Mouse (Mus musculus): Measurements from ENCODE around the gene Trip10.

Gene Trip10

DNA sequence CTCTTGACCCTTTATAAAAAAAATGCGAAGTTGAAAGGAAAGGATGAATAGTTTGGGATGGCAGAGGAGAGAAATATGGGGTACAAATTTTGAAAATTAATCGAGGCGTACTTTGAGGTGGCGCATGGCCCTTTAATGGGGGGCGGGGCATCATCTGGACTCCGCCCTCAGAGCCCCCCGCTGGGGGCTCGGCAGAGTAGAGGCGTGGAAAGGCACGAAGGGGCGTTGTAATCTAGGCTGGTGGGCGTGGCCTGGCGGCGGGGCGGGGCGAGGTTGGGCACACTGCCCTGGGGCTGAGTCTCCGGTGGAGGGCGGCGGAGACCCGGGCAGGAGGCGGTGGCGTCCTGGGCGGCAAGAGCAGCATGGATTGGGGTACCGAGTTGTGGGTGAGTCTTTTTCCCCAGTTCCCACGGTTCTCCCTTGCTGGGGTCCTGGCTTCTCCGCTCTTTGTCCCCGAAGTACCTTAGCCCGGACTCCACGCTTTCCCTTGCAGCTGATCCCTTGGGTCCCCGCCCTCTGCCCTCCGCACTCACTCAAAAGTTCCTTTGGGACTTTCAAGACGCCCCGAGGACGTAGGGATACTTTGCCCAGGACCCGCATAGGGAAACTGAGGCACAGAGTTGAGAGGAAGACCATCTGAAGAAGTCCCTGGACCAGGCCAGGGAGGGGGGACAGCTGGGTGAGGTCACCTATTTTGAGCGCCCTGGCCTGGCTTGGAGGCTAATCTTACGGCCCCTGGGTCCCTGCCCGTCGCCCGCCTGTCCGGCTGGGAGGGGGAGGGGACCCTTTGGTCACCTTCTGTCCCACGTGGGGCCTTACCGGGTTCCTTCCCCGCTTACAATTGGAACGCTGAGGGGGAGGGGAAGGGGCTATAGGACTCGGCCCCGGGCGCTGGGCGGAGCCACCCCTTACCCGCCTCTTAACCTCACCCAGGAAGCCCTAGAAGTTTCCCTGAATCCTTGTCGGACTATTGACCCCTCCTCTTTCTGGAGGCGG, at the start of gene Trip10:
TSS of gene Trip10 (plus strand) at position 270 of the 996 bp plus-strand sequence.
- DNase-seq (ENCODE audit: low spot score), result peak; percentile 99

DNA sequence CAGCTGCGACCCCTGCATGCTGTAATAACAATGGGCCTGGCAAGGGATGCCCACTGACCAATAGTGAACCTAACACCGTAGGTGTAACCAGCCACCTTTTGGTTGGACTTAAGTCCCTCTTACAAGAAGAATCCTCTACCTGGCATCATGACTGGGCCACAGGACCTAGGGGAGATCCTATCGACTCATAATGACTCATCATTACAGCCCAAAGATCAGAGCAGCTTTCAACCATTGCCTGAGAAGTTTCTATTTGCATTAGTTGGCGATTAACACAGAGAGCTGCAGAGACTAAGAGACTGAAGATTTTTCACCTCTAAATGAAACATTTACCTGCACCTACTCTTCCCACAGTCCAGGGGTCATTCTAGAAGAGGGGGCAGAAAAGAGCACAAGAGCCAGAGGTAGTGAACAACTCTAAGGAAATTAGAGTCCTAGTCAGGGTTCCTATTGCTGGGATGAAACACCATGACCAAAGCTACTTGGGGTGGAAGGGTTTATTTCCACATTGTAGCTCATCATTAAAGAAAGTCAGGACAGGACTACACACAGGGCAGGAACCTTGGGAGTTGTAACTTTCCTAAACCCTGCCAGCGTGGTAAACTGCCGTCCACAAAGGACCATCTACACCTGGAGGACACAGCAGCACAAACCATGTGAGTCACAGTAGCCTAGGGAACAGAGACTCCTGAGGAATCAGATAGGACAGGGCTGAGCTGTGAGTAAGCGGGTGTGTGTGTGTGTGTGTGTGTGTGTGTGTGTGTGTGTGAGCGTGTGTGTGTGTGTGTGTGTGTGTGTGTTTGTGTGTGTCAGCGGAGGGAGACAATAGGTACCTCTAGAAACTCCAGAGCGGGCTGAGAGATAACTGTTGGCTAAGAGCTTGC, 47.2 kb upstream of the Trip10 start:
- DNase-seq (ENCODE audit: low spot score), result no peak

DNA sequence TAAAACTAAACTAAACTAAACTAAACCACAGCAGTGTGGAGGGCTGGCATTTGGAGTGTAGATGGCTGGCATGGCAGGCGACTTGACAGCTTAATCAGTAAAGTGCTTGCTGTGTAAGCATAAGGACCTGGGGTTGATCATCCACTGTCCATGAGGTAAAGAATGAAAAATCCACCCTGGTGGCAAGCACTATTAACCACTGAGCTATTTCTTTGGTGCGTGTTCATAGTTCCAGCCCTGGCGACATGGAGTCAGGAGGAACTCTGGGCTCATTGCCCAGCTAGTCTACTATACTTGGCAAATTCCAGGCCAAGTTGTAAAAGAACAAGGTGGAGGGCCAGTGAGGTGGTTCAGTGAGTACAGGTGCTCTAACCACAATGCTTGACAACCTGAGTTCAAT, 41.3 kb upstream of the Trip10 start:
- DNase-seq (ENCODE audit: low spot score), result no peak

DNA sequence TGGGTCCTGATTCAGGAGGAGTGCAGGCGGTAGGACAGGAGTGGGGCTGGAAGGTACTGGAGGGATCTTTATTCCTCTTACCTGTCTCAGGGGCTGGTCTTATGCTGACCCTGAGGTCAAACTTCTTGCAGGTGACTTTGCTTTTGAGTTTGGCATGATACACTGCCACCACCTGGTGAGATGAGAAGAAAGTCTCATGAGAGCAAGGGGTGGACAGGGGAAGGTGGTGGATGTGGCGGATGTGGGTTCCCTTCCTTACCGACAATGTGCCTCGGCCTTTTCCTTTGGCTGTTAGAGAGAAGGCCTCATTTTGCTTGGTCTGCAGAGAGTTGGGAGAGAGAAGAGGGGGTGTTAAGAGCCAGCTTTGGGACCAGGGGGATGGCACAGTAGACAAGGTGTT, 39.9 kb upstream of the Trip10 start:
- DNase-seq (ENCODE audit: low spot score), result no peak

DNA sequence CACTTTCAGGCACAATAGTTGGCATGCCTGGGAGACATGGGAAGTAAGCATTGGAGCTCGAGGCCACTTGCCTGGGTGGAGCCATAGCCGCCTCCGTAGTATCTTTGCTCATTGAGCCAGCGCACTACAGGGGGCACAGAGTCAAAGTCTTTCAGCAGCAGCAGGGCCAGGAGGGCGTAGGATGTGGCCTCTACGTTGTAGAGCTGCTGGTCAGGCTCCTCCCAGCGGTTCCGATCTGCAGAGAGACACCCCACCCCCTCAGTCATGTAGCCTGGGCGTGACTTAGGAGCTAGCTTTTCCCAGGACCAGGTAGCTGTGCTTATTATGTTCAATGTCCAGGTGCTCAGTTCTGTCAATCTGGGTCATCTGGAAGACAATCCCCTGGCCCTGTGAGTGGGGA, 37.8 kb upstream of the Trip10 start:
- DNase-seq (ENCODE audit: low spot score), result no peak

DNA sequence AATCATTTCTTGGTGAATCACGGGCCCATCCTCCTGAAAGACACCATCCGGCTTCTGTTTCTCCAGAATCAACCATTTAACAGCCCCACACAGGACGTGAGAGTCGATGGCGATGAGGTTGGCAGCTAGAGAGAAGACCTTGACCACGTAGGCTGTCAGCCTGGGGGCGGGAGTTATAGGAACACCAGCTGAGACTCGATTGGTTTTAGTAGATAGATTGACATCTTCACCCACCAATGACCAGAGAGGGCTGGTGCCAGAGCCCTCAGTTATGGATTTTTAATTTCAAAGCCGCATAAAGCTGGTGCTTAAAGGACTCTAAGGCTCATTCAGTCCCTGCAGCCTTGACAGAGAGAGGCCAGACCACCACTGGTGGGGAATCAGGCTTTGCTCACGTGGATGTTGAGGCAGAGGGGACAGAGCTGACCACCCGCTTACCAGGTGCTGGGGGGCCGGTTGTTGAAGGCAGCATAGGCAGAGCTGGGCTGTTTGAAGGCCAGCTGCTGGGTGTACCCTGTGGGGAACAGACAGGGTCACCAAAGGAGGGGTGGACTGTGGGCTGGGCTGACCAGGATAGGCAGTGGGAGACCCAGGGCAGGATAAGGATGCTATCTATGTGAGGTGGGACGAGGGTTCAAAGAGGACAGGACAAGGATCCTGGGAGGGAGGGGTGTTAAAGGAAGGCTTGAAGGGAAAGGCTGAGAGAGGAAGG, 34.4 kb upstream of the Trip10 start:
- no peak for DNase-seq (ENCODE audit: low spot score)

DNA sequence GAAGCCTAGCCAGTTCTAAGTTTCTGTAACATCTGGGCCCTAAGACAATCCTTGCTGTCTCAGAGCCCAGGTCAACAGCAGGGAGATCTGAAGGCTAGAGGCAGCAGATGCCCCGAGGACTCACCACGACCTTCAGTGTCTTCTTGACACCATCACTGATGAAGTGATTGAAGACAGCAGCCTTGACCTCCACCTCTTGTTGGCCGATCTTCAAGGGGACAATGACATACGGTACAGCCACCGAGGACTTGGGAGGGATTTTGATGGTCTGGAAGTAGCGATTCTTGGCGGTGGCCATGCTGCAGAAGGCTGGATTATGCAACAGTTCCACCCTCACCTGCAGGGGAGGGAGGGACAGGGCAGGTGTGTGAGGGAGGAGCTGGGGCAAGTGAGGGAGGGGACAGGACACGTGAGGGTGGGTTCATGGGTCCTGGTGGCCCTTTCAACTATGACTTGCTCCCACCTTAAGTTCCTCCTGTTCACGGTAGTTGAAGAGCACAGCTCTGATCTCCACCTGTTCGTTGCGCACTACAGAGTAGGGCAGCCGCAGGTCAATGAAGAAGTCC, 30.8 kb upstream of the Trip10 start:
- DNase-seq (ENCODE audit: low spot score), result peak; percentile 40

DNA sequence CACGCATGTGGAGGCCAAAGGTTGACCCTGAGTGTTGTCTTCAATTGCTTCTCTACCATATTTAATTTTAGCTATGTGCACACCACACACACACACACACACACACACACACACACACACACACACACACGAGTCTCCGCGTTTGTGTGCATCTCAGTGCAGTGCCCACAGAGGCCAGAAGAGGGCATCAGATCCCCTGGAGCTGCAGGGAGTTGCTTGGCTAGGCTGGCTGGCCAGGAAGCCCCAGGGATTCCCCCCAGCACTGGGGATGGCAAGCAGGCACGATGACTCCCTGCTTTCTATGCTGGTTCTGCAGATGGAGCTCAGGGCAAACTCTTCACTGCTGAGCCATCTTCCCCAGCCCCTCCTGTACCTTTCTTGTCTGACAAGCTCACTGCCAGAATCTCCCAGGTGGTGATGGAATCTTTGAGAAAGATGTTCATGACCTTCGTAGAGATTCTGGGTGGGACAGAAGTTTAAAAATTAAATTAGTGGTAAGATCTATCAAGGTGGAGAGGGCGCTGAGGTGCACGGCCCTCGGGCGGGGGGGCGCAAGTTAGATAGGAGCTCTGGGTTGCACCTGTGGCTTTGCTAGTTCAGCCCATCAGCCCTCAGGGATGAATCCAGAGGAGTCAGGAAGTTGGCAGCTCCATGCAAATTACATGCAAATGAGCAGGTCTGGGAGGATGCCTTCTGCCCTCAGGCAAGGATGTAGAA, 29.9 kb upstream of the Trip10 start:
- peak; percentile 89 for DNase-seq (ENCODE audit: low spot score)

DNA sequence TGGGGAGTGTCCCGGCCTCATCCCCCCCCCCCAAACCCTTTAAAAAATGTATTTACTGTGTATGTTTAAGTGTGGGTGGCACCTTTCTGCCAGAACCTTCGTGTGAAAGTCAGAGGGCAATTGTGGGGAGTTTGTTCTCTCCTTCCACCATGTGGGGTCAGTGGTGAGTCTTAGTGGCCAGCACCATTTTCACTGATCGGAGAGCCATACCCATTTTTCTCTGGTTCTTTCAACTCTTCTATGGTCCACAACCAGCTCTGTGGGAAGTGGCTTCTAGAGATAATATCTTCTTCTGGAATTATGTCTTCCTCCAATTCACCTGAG, 29.4 kb upstream of the Trip10 start:
- DNase-seq (ENCODE audit: low spot score), result peak; percentile 60

DNA sequence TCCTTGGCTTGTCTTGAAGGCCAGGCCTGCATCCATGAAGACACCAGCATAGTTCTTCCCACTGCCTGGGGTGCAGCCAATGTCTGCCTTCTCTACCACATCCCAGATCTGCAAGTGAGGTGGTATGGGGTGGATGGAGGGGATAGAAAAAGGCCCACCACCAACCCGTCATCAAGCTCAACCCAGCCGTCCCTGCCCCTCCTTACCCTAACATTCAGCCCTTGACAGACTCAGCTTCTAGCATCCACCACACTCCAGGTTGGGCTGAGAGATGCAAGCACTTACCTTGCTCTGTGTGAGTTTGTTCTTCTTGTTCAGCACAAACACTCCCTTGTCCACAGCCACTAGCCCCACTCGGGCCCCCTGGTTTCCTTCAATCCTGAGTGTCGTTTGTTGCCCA, 27.3 kb upstream of the Trip10 start:
- DNase-seq (ENCODE audit: low spot score), result peak; percentile 29

DNA sequence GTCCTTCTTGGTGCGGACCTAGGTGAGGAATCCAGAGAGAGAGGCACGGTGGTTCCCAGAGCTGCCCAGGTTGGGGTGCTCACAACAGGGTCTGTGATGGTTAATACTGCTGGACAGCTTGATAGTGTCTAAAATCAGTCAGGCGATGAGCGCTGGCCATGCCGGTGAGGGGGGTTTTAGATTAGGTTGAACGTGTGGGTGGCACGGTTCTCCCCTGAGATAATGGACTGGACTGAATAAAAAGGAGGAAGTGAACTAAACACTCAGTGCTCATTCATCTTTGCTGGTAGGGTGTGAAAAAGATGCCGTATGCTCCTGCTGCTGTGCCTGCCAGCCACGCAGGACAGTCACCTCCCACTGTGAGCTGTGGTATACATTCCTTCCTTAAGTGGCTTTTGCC, 25.9 kb upstream of the Trip10 start:
- no peak for DNase-seq (ENCODE audit: low spot score)

DNA sequence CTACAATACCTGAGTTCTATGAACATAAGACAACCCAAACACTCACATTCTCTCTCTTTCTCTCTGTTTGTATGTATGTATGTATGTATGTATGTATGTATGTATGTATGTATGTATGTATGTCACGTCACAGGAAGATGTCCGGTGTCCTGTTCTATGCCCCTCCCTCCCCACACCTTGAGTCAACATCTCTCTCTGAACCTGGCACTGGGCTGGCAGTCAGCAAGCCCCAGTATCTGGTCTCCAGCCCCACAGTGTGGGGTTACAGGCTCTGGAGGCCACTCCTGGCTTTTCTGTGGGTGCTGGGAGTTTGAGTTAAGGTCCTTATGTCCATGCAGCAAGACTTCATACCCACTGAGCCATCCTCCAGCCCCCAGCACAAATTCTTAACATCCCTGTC, 21.8 kb upstream of the Trip10 start:
- DNase-seq (ENCODE audit: low spot score), result no peak

DNA sequence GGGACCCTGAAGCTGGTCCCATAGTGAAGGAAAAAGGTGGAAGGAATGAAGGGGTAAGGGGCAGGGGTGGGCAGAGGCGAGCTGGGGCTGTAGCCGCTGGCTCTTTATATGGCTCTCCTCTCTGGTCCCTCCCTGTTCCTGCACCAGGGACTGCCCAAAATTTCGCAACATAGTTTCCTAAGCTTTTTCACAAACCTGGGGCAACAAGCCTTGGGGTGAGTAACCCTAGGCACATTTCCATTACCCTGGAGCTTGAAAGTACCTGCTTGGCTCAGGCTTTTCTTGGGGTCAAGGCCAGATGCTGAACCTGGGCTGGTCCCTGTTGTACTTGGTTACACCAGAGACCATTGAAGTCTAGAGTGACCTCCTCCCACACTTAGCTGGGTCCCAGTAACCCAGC, 21.2 kb upstream of the Trip10 start, which contains the start of gene C3:
TSS of gene C3 (minus strand) at position 123 of the 400 bp plus-strand sequence.
- DNase-seq (ENCODE audit: low spot score), result no peak

DNA sequence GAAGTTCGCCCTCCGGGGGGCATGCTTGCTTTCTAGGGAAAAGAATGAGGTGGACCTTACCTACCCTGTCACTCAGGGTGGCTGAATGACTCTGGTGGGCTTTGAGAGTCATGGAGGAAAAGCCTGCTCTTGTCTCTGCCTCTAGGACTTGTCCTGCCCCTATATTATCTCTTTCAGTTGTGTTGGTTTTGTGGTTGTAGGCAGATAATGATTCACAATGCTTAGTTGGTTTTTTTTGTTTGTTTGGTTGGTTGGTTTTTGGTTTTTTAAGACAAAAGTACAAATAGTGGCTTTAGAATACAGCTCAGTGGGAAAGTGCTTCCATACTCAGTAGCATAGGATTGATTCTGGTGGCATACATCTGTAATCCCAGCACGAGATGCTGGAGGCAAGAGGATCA, 20.4 kb upstream of the Trip10 start:
- no peak for DNase-seq (ENCODE audit: low spot score)

DNA sequence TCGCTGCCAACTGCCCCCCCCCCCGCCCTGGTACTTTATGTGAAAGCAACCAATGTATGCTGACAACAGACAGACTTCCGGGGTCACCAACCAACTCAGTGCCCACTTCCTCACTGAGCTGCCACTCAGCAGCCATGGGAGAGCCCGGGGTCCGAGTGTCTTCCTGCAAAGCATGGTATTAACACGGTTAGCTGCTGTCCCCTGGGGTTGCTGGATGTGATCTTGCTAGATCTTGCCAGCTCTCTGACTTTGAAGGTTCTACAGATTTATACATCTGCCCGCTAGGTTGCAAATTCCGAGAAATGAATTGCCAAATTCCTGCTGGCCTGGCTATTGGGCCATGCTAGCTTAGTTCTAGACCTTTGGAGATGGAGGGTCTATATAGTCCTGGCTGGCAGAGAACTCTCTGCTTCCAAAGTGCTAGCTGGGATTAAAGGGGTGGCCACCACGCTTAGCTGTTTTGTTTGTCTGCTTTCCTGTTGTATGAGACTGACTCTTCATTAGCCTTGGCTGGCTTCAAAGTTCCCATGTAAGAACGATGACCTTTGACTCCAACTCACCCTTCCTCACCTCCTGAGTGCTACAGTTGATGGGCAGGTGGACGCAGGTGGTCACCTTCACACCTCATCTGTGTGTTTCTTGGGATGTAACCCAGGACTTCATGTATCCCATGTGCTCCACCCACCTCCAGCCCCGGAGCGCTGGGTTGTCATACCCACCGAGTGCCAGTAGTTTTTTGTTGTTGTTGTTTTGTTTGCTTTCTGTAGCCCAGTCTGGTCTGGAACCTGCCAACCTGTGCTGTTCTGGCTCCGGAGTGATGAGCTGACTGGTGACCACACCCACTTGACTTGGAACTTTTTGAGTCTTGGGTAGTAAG, 19.2 kb upstream of the Trip10 start:
- no peak for DNase-seq (ENCODE audit: low spot score)

DNA sequence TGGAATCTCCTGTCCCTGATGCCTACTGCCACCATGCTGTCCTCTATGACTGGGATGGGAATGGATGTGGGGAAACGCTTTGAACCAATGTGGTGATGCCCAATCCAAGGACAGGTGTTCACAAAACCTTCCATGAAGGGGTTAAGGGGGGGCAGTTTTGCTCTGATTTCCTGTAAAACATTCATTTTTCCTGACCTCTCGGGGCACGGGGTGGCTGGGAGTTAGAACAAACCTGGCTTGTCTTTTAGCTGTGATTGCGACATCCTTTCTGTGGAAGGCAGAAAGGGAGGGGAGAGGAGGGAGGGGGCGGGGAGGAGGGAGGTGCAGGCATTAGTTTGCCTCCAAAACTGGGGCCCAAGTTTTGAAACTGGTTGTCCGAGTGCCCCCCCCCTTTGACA, 18.5 kb upstream of the Trip10 start:
- no peak for DNase-seq (ENCODE audit: low spot score)

DNA sequence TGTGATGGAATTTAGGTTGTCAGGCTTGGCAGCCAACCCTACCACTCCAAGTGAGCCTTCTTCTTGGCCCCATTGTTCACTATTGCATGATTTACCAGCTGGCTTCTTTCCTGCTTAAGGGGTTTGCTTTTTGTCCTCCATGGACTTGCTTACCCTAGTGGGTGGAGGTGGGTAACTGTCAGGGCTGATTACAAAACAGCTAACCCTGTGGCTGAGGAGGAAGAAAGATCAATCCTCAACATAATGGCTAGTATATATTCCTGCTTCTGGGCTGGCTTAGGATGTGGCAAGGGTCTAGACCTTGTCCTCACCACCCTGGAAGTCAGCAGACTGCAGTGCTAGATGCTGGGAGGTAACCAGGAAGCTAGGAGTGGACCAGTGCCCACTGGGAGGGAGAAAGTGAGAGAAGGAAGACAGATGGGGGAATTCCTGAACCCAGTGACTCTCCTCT, 17.9 kb upstream of the Trip10 start:
- DNase-seq (ENCODE audit: low spot score), result no peak

DNA sequence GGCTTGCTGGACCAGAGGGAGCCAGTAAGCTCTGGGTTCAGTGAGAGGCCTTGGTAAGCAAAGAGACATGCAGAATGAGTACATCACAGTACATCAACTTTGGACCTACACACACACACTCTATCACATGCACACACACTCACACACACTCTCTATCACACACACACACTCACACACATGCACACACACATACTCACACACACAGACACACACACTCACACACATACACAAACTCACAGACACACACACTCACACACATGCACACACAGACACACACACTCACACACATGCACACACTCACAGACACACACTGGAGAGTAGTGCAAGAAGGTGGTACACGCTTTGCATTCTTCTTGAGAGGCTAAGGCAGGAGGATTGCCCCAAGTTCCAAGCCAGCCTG, 17.1 kb upstream of the Trip10 start:
- no peak for DNase-seq (ENCODE audit: low spot score)

DNA sequence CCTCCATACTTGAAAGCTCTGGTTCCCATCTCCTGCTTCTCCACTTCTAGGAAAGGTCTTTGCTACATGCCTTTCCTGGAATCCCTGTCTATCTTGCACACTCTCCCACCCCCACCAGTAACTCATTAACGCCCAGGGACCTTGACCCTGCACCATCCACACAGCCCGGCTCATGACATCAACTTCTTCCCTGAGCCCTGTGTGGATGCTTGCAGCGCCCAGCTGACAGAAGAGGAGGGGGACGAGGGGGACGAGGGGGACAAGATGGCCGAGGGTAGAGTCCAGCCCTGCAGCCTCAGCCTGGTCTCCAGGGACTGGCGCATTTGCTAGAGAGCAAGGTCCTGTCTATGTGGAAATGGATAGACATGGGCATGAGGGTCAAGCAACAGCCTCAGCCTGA, 16.2 kb upstream of the Trip10 start:
- DNase-seq (ENCODE audit: low spot score), result peak; percentile 60

DNA sequence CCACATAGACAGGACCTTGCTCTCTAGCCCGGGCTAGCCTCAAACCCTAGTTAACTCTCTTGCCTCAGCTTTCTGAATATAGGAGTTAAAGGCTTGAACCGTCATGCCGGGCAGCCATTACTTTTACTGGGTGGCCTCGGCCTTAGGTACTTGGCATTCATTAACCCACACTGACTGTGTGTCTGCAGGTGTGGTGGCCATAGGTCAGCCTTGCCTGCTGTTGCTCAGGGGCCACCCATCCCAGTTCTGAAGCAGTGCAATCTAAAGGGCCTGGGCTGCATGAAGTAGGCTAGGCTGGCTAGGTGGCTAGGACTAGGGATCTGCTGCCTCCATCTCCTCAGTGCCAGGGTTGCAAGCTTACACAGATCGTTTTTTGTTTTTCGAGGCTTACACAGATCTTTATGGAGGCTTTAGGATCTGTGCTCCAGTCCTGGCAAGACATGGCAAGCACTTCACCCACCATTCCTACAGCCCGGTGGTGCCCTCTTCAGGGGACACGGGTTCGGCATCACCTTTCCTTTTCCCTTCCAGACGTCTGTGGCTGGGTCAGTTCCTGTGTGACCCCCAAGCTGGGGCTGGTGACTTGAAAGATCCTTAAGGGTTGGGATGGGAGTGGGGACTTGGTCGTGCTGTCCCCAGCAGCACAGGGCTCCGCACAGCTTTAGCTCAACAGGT, 14.9 kb upstream of the Trip10 start:
- DNase-seq (ENCODE audit: low spot score), result no peak
